Mouse (Mus musculus): ENCODE measurements around the gene Nhs.

DNA sequence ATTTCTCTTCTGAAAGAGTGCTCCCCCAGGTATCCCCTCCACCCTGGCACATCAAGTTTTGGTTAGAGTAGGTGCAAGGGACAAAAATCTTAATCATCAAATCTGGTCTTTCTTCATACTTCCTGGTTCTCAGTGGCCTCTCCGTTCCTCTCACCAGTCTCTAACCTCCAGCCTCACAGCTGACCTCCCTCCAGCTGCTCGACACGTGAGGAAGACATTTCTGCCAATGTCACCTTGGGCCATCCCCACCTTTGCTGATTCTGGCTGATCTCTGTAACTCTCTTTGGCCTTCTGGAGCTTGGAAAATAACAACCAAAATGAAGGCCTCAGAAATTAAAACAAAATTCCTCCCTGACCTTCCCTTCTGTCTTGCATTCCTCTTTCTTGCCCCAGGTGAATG lies 160.7 kb downstream of the Nhs start:
- no peak for TF ChIP-seq CTCF (conservative IDR thresholded peaks at IDR 0.05 in 1 of 2, IDR thresholded peaks at IDR 0.05 in 1 of 2; ENCODE audit: low read depth in 2 of 2, low read length in 2 of 2)
- TF ChIP-seq EP300 (IDR thresholded peaks at IDR 0.05; ENCODE audit: low read length): no peak
- no peak for TF ChIP-seq RCOR1 (conservative IDR thresholded peaks at IDR 0.05; ENCODE audit: low read depth, low read length)
- no peak for TF ChIP-seq CHD2 (IDR thresholded peaks at IDR 0.05; ENCODE audit: low read length)
- no peak for TF ChIP-seq ZC3H11A (IDR thresholded peaks at IDR 0.05; ENCODE audit: low read depth, low read length)
- no peak for TF ChIP-seq E2F4 (IDR thresholded peaks at IDR 0.05; ENCODE audit: insufficient replicate concordance, low read depth, low read length)
